Mouse (Mus musculus) thymus, adult 2 months (tissue): ENCODE measurements around the gene Zmiz2.

Source experiments
- CTCF ChIP-seq: fragments of 200-500 bp; IDR thresholded peaks from 2 replicates; pipeline ENCODE4 v1.5.1; 2012; ENCODE audit warnings: mild to moderate bottlenecking, control low read depth, low read length, moderate library complexity, borderline replicate concordance; ENCODE audit not compliant: control insufficient read depth, poor library complexity, insufficient read depth; ENCODE audit errors: extremely low read depth
- POLR2A ChIP-seq: fragments of 200-500 bp; IDR thresholded peaks from 2 replicates; pipeline ENCODE4 v1.6.1; 2012; ENCODE audit warnings: mild to moderate bottlenecking, low read length, control low read depth, moderate library complexity; ENCODE audit not compliant: control insufficient read depth, poor library complexity, insufficient read depth; ENCODE audit errors: extremely low read depth

GRCm38 (mm10) chr11:6365885-6366284, 23.0 kb upstream of the Zmiz2 start:
- TF ChIP-seq POLR2A: 0 out of 2 replicates have a peak, but pooled peaks have one; percentile 33
- TF ChIP-seq CTCF: peak; percentile 85
